Mouse (Mus musculus) right cerebral cortex, postnatal 14 days (tissue): Measurements from ENCODE around the gene Ccna1.
A peak's percentile ranks its signal among the peaks of the same experiment; 100 is the strongest.

Source experiments
- DNase-seq: peaks from one replicate; pipeline ENCODE4 v3.0.0; 2022

The Ccna1 gene

DNA sequence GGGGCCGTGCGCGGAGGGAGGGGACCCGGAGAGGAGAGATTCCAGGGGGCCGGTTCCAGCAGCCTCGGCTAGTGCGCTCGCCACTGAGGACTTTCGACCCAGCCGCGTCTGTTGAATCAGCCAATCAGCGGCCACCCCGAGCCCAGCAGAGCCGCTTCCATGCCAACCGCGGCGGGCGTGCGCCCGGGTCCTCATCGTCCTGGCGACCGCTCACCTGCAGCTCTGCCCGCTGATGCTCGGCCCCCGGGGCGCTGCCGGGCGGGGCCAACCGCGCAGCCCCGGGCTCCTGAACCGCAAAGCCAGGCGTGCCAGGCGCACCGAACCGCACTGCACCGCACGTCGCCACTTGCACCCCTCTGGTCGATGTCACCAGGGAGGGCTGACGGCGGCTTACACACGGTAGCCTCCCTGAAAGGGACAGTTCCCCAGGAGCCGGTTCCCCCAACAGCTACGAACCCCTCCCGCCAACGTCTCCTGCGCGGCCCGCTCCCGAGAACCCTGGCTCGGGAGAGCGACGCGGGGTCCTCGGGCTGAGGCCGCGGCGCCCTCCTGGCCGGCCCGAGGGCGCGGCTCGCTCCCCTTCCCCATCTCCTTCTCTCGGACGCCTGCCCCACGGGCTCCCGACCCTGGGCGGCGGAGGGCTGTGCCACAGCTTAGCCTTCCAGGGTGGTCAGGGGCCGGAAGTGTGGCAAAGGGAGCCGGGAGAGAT lies at the start of gene Ccna1:
Ccna1 (minus strand) TSS at position 464 of the 709 bp plus-strand sequence.
- DNase-seq, result peak; percentile 74

DNA sequence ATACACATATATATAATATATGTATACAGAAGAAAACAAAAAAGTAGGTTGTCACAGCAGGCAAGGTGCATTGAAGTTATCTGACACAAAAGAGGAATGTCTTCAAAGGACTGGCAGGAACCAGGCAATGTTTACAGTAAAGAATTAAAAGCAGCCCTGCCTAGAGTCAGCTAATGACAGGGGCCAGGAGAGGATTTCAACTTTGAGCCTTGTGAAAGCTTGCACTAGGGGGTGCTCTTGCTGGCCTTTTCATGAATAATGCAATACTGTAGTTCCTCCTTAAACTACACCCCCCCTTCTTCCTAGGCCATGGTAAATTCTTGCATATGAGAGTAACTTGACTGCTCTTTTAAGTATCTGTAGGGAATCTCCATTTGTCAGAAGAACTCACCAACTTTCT lies 45.8 kb upstream of the Ccna1 start:
- DNase-seq, result no peak

DNA sequence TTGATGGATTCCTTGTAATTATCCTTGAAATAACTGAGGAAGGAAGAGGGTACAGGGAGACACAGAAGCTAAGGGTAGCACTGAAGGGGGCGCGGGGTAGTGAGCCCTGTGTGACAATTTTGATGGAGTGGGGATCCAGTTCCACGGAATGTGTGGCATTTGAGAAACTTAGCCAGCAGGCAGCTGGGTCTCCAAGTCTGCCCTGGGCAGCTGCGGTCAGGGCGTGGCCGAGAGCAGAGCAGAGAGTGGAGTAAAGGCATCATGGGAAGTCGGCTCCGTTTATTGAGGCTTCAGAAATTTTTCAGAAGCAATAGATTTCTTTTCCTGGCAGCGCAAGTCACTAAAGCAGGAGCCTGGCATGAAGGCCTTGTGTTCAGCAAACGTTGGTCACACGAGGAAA lies 43.7 kb upstream of the Ccna1 start:
- DNase-seq, result no peak

GRCm38 (mm10) chr3:55098014-55098413 lies 42.7 kb upstream of the Ccna1 start:
- DNase-seq, result no peak

GRCm38 (mm10) chr3:55097186-55097585 lies 41.9 kb upstream of the Ccna1 start:
- peak; percentile 24 for DNase-seq

DNA sequence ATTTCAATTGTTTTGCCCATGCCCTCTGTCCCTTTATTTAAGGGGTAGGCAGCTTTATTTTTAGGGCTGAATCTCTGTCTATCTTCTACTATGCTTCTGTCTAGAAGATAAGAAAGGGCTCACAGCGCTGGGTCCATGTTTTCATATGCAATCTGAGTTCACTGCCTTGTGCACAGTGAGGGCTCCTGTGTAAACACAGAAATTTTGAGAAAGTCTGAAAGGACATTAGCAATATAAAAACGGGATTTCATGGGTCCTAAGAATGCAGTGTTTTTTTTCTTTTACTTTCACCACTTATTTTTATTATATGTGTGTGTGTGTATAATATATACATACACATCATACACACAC lies 41.3 kb upstream of the Ccna1 start:
- DNase-seq, result no peak

DNA sequence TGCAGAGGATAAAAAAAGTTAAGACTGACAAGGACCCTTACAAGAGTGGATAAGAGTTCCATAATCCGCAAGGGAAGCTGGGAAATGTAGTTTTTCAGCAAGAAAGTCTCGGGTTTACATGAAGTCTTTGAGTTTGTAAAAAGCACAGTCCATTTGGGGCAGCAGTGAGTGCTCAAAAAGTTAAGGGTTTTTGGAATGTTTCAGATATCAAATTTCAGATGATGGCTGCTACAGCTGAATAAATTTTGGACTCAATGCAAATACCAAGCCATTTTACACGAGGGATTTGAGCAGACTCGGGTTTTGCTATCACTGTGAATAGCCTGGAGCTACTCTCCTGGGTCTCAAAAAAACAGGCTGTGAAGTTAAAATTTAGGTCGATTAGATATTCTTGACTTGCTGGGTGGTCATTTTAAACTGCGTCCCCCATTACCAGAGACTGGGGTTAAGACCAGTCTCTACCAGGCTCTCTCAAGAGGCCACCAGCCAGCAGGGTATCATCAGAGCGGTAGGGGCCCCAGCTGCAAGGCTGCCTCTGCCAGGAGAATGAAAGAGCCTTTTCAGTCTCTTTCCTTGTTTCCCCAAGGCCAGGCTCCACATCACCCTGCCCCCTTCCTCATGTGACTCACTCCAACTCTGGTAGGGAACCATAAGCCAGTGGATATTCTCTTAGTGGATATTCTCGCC lies 40.8 kb upstream of the Ccna1 start:
- DNase-seq, result peak; percentile 27

GRCm38 (mm10) chr3:55093161-55093560 lies 37.9 kb upstream of the Ccna1 start:
- DNase-seq, result no peak

DNA sequence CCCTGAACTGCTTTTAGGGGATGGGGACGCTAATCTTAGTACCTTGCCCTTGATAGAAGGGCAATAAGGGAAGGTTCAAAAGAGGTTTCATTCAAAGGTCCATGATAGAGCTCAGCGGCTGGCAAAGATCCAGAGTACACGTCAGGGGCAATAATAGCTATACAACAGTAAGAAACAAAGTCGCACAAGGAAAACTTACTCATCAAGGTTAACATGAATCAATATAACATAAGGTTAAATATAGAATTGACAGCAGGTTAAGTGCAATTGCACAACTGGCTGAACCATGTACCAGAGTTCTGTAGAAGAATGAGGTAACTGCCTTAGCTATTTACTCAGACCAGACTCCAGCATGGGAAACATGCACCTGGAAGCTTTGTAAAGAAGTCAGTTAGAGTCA lies 34.0 kb upstream of the Ccna1 start:
- no peak for DNase-seq

GRCm38 (mm10) chr3:55088843-55089242 lies 33.5 kb upstream of the Ccna1 start:
- no peak for DNase-seq

DNA sequence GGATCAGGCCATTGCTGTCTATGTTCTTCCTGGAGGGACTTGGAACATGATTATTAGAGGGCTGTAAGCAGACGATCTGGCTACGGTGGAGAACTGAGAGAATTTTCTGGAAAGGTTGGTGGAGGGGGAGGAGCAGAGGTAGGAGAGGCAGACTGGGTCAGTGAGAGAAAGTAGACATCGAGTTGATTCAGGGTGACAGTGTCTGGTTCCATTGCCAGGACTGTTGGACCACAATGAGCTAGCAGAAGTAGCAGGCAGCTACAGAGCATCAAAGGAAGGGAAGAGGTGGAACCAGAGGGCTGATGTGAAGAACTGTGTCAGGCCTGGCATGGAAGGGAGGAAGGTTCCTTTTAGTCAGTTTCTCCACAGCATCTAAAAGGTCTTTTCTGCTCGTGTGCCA lies 33.1 kb upstream of the Ccna1 start:
- DNase-seq, result no peak

DNA sequence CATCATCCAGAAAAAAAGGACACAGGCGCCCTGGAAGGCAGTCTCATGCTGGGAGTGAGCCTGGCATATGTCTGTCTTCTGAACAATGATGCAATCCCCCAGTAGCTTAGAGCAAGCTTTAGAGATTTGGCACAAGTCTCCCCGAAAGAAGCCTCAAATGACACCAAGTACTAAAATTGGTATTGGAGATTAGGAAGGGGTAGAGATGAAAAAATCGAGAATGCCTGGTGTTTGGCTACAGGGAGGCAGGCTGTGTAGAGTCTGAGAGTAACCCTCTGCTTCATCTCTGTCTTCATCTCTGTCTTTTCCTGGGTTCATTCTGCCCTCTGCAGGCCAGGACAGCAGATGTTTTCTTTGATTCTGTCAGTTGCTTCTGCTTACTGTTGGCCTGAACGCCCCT lies 32.1 kb upstream of the Ccna1 start:
- DNase-seq, result no peak

DNA sequence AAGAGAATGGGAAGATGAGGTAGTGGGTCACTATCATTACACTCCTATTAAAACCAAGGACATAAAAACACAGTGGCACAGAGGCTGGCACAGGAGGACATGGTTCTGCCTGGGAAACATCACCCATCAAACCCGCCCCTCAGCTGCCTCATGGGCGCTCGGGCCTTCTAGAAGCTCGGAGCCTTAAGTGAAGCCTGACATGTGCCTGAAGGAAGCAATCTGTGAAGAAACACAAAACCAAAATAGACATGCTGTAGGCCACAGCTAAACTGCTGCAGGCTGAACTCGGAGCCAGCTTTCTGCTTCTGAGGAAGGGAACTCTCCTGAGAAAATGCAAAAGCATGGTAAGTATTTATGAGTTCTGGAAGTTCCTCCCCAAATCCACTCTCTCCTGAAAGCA lies 31.6 kb upstream of the Ccna1 start:
- no peak for DNase-seq

DNA sequence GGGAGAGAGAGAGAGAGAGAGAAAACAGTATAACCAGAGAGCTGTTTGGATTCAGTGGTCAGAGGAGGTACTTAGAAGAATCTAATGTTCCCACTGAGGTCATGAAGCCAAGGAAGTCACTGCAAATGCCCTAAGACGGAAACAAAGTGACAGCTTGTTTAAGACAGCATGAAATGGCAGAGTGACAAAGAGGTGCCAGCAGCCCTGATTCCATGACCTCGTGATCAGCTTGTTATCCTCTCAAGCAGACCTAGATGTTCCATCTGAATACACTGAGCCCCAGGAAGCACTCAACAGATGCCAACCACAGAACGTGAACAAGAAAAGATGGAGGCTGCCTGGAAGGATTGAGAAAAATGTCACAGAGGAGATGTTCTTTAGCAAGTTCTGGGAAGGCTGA lies 30.4 kb upstream of the Ccna1 start:
- no peak for DNase-seq

GRCm38 (mm10) chr3:55084781-55085180 lies 29.5 kb upstream of the Ccna1 start:
- no peak for DNase-seq

GRCm38 (mm10) chr3:55080055-55080454 lies 24.8 kb upstream of the Ccna1 start:
- DNase-seq, result peak; percentile 75

- no peak for DNase-seq
Measured at GRCm38 (mm10) chr3:55079619-55080018, 24.3 kb upstream of the Ccna1 start.

DNA sequence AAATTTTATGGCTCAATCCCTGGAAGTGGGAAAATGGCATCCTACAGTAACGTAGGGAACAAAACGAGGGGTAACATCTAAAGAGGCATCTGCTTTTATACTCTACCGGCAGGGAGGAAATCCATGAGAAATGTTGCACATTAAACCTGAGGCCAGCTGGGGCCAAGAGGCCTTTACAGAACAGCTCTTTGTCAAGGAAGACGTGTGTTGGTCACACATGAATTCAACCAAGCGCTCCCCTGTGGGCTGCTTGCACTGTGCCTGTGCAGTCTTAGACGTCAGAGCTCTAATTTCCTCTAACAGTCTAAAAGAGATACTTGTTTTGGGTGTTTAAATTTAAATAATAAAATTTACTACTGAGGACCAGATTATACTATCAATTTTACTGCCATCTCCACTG lies 22.9 kb upstream of the Ccna1 start:
- no peak for DNase-seq

- no peak for DNase-seq
Measured at GRCm38 (mm10) chr3:55075294-55075648, 20.0 kb upstream of the Ccna1 start.

GRCm38 (mm10) chr3:55074576-55075293 lies 19.4 kb upstream of the Ccna1 start:
- no peak for DNase-seq

DNA sequence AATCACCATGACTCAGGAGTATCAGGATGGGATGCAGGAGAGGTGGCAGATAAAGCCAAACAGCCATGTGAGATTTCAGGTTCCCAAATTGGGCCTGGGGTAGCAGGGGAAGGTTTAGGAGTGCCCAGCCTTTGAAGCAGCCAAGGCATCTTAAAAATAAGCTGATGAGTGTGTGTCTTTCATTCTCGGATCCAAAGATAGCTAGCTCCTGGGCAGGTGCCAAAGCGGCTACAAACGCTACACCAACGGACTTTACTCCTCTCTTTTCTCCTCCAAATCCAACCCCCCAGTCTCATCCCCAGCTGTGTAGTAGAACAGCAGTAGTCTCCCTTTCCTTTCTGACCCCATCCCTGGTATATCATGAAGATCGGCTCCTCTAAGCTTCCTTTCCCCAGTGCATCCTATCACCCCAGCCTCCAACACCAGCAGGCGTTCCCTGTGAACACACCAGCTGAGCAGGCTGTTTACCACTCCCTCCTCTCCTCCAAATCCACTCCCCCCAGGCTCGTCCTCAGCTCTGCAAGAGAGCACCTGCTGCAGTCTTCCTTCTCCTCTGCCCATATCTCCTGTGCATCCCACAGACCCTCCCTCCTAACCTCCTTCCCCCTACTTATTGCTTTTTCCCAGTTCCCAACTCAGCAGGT lies 12.6 kb upstream of the Ccna1 start:
- peak; percentile 65 for DNase-seq

GRCm38 (mm10) chr3:55066666-55067023 lies 11.3 kb upstream of the Ccna1 start:
- DNase-seq, result no peak

DNA sequence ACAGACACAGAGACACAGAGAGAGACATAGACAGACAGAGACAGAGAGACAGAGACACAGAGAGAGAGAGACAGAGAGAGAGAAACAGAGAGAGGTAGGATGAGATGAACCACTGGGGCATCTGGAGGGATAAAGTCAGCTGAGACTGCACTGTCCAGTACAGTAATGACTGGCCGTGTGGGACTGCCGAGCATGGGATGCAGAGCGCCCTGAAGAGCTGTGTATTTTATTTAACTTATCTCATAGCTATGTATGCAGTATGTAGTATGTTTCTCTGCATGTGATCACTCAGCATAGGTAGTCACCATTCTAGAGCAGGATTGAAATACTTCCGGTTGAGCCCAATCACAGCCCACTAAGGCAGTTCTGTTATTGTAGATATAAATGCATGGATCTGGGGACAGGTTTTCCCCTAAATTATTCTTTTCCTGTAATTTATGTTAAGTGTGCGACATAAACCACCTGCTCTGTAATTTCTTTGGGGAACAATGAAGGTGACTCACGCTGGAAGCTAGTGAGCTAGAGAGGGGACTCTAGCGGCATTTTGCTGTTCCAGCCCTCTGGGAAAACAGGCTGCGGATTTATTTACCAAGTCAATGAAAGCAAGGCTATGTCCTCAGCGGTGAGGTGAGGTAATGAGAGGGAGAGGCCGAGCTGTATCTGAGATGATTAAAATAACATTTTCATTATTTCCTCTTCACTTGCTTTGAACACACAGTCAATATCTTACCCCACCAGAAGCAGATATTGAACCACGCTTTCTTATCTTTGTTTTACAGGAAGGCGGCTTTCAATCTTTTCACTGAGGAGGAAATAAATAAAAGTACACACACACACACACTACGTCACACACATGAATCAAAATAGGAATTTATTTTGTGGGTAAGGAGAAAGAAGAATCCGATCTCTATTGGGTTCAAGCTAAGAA lies 10.7 kb upstream of the Ccna1 start:
- DNase-seq, result no peak
